Mouse (Mus musculus) lung, embryonic 16.5 days (tissue): ENCODE measurements at regions not wholly inside any gene's neighbourhood (a gene's known extent, or its start where the extent isn't known, plus 50 kb on each side); places are given as distances from the start of the nearest gene placed in this dataset.
A peak's percentile ranks its signal among the peaks of the same experiment; 100 is the strongest.

Experiments used
- ATAC-seq: fragments of 200-750 bp; cut with Nextera tagmentation; 2 replicates; pipeline ENCODE4 v1.8.0; 2017; ENCODE audit warnings: low read depth, mild to moderate bottlenecking, moderate library complexity
- H3K27ac ChIP-seq: fragments of 300-500 bp; sonication (generic); 2 replicates; pipeline ENCODE4 v1.5.1; 2014; ENCODE audit warnings: mild to moderate bottlenecking, control low read depth, low read length
- H3K27me3 ChIP-seq: fragments of 300-500 bp; sonication (generic); 2 replicates; pipeline ENCODE4 v1.6.1; 2014; ENCODE audit warnings: low read depth, low read length, mixed read lengths; ENCODE audit not compliant: control insufficient read depth, insufficient read depth
- H3K36me3 ChIP-seq: fragments of 300-500 bp; sonication (generic); 2 replicates; pipeline ENCODE4 v1.6.1; 2014; ENCODE audit warnings: low read length; ENCODE audit not compliant: control insufficient read depth, insufficient read depth
- H3K4me1 ChIP-seq: fragments of 300-500 bp; sonication (generic); replicated peaks from 2 replicates; pipeline ENCODE4 v1.6.1; 2014; ENCODE audit warnings: low read length, mixed read lengths; ENCODE audit not compliant: control insufficient read depth, insufficient read depth
- H3K4me2 ChIP-seq: fragments of 300-500 bp; sonication (generic); 2 replicates; pipeline ENCODE4 v1.6.1; 2014; ENCODE audit warnings: low read depth, low read length, control low read depth
- H3K4me3 ChIP-seq: fragments of 300-500 bp; sonication (generic); 2 replicates; pipeline ENCODE4 v1.5.1; 2014; ENCODE audit warnings: mild to moderate bottlenecking, low read length, control low read depth
- H3K9ac ChIP-seq: fragments of 300-500 bp; sonication (generic); 2 replicates; pipeline ENCODE4 v1.6.1; 2014; ENCODE audit warnings: low read length, control low read depth
- H3K9me3 ChIP-seq: fragments of 300-500 bp; sonication (generic); 2 replicates; pipeline ENCODE4 v1.6.1; 2016; ENCODE audit warnings: low read length; ENCODE audit not compliant: control insufficient read depth
- WGBS: fragments of 180-500 bp; shearing (Covaris S2); extraction: QIAGEN DNeasy Blood & Tissue Kit; methylation state at CpG from one replicate; pipeline ENCODE4 v1.1.7; 2014; 5-methylcytosine and 5-hydroxymethylcytosine counted together

- no peaks in the 10 kb centered on the region for H3K36me3 ChIP-seq
- no peak overlapping the region for H3K4me2 ChIP-seq
- no peak overlapping the region for H3K9ac ChIP-seq
- no peak overlapping the region for H3K4me3 ChIP-seq
- no peaks in the 10 kb centered on the region for H3K9me3 ChIP-seq
- peaks cover 12% of the 10 kb centered on the region for H3K27me3 ChIP-seq
- ATAC-seq = no peak
- H3K4me1 ChIP-seq = no peaks in the 10 kb centered on the region
- WGBS = 55% methylated on average over 6 of the region's 6 CpGs
- no peak overlapping the region for H3K27ac ChIP-seq
Observed at GRCm38 (mm10) chr11:71444056-71444455, 213.5 kb upstream of the Nlrp1b start.

- no peak overlapping the region for H3K4me3 ChIP-seq
- no peak for ATAC-seq
- no peaks in the 10 kb centered on the region for H3K27me3 ChIP-seq
- no peaks in the 10 kb centered on the region for H3K36me3 ChIP-seq
- H3K9ac ChIP-seq = no peak overlapping the region
- no peak overlapping the region for H3K27ac ChIP-seq
- no peak overlapping the region for H3K4me2 ChIP-seq
- 67% methylated on average over 5 of the region's 5 CpGs for WGBS
- no peaks in the 10 kb centered on the region for H3K4me1 ChIP-seq
- no peaks in the 10 kb centered on the region for H3K9me3 ChIP-seq
Observed at GRCm38 (mm10) chr11:71446641-71447040, 216.1 kb upstream of the Nlrp1b start.

- Histone ChIP-seq H3K27me3 (no peaks in the 10 kb centered on the region), H3K9ac (no peak overlapping the region), H3K4me1 (no peaks in the 10 kb centered on the region), H3K9me3 (no peaks in the 10 kb centered on the region), H3K4me3 (no peak overlapping the region), H3K4me2 (no peak overlapping the region), H3K27ac (no peak overlapping the region), H3K36me3 (no peaks in the 10 kb centered on the region)
- WGBS = 64% methylated on average over 10 of the region's 10 CpGs
- ATAC-seq = no peak
Observed at GRCm38 (mm10) chr11:71447841-71448745, 217.6 kb upstream of the Nlrp1b start.

- H3K4me1 ChIP-seq = no peaks in the 10 kb centered on the region
- H3K4me3 ChIP-seq = no peak overlapping the region
- H3K9ac ChIP-seq = no peak overlapping the region
- H3K4me2 ChIP-seq = no peak overlapping the region
- WGBS = 56% methylated on average over 3 of the region's 3 CpGs
- no peaks in the 10 kb centered on the region for H3K9me3 ChIP-seq
- H3K27me3 ChIP-seq = no peaks in the 10 kb centered on the region
- H3K36me3 ChIP-seq = no peaks in the 10 kb centered on the region
- no peak overlapping the region for H3K27ac ChIP-seq
- ATAC-seq = no peak
Observed at GRCm38 (mm10) chr11:71480094-71480493, 249.6 kb upstream of the Nlrp1b start.

GRCm38 (mm10) chr11:71497863-71498262, 251.9 kb upstream of the Wscd1 start:
- no peak overlapping the region for H3K9ac ChIP-seq
- H3K9me3 ChIP-seq = no peaks in the 10 kb centered on the region
- H3K27ac ChIP-seq = no peak overlapping the region
- WGBS = 57% methylated on average over 5 of the region's 5 CpGs
- H3K4me1 ChIP-seq = no peaks in the 10 kb centered on the region
- H3K4me2 ChIP-seq = no peak overlapping the region
- ATAC-seq = no peak
- no peaks in the 10 kb centered on the region for H3K36me3 ChIP-seq
- H3K27me3 ChIP-seq = no peaks in the 10 kb centered on the region
- no peak overlapping the region for H3K4me3 ChIP-seq

GRCm38 (mm10) chr11:71498299-71498698, 251.4 kb upstream of the Wscd1 start:
- no peaks in the 10 kb centered on the region for H3K4me1 ChIP-seq
- no peaks in the 10 kb centered on the region for H3K9me3 ChIP-seq
- H3K27me3 ChIP-seq = no peaks in the 10 kb centered on the region
- ATAC-seq = no peak
- H3K4me3 ChIP-seq = no peak overlapping the region
- H3K4me2 ChIP-seq = no peak overlapping the region
- no peak overlapping the region for H3K9ac ChIP-seq
- 83% methylated on average over 3 of the region's 3 CpGs for WGBS
- no peak overlapping the region for H3K27ac ChIP-seq
- H3K36me3 ChIP-seq = no peaks in the 10 kb centered on the region

- no peaks in the 10 kb centered on the region for H3K9me3 ChIP-seq
- H3K27me3 ChIP-seq = no peaks in the 10 kb centered on the region
- no peak overlapping the region for H3K4me3 ChIP-seq
- H3K4me1 ChIP-seq = no peaks in the 10 kb centered on the region
- H3K36me3 ChIP-seq = no peaks in the 10 kb centered on the region
- WGBS = 65% methylated on average over 3 of the region's 3 CpGs
- no peak overlapping the region for H3K4me2 ChIP-seq
- no peak overlapping the region for H3K27ac ChIP-seq
- H3K9ac ChIP-seq = no peak overlapping the region
- no peak for ATAC-seq
Observed at GRCm38 (mm10) chr11:71502156-71502555, 247.6 kb upstream of the Wscd1 start.

GRCm38 (mm10) chr11:71512271-71513066, 237.3 kb upstream of the Wscd1 start:
- peak; percentile 23; the same call in 1 of the 2 replicates for ATAC-seq
- H3K27me3 ChIP-seq = no peaks in the 10 kb centered on the region

GRCm38 (mm10) chr11:71513067-71513350, 236.7 kb upstream of the Wscd1 start:
- H3K27ac ChIP-seq = no peak overlapping the region
- no peaks in the 10 kb centered on the region for H3K27me3 ChIP-seq
- ATAC-seq = no peak
- H3K36me3 ChIP-seq = no peaks in the 10 kb centered on the region
- no peak overlapping the region for H3K9ac ChIP-seq
- H3K4me2 ChIP-seq = no peak overlapping the region
- WGBS = 73% methylated on average over 3 of the region's 3 CpGs
- no peak overlapping the region for H3K4me3 ChIP-seq
- H3K4me1 ChIP-seq = no peaks in the 10 kb centered on the region
- no peaks in the 10 kb centered on the region for H3K9me3 ChIP-seq

More at GRCm38 (mm10) chr11:71512271-71513066, 237.3 kb upstream of the Wscd1 start:
- Histone ChIP-seq H3K4me2 (no peak overlapping the region), H3K9me3 (no peaks in the 10 kb centered on the region), H3K36me3 (no peaks in the 10 kb centered on the region), H3K27ac (no peak overlapping the region), H3K4me3 (no peak overlapping the region), H3K9ac (no peak overlapping the region), H3K4me1 (no peaks in the 10 kb centered on the region)
- WGBS = 59% methylated on average over 15 of the region's 15 CpGs
